Mouse (Mus musculus) kidney, adult 18-20 months (tissue): ENCODE measurements around the gene Prkaa2.
A peak's percentile ranks its signal among the peaks of the same experiment; 100 is the strongest.
"Not testable (repeated sequence)": the region's sequence is repeated elsewhere in the genome, so short reads cannot be mapped to it uniquely, and the experiment has no call there.

Experiments
- DNase-seq: peaks from one replicate; pipeline ENCODE4 v3.0.0; 2021

Prkaa2 gene

GRCm38 (mm10) chr4:105015496-105015895, 94.2 kb downstream of the Prkaa2 start:
- DNase-seq, result no peak

GRCm38 (mm10) chr4:105013718-105014117, 96.0 kb downstream of the Prkaa2 start:
- no peak for DNase-seq

- DNase-seq, result no peak
Measured at GRCm38 (mm10) chr4:105007360-105008018, 102.2 kb downstream of the Prkaa2 start.

GRCm38 (mm10) chr4:105004649-105005048, 105.0 kb downstream of the Prkaa2 start:
- not testable (repeated sequence) for DNase-seq

- DNase-seq, result no peak
Measured at GRCm38 (mm10) chr4:105004135-105004534, 105.6 kb downstream of the Prkaa2 start.

- DNase-seq, result no peak
Measured at GRCm38 (mm10) chr4:105001736-105002135, 108.0 kb downstream of the Prkaa2 start.

GRCm38 (mm10) chr4:104999702-105000101, 110.0 kb downstream of the Prkaa2 start:
- DNase-seq, result no peak

- DNase-seq, result no peak
Measured at GRCm38 (mm10) chr4:104993140-104993874, 116.4 kb downstream of the Prkaa2 start.

- no peak for DNase-seq
Measured at GRCm38 (mm10) chr4:104992271-104992670, 117.4 kb downstream of the Prkaa2 start.

GRCm38 (mm10) chr4:104990686-104991085, 119.0 kb downstream of the Prkaa2 start:
- DNase-seq, result no peak

GRCm38 (mm10) chr4:104990016-104990415, 119.7 kb downstream of the Prkaa2 start:
- DNase-seq, result no peak

- DNase-seq, result no peak
Measured at GRCm38 (mm10) chr4:104988709-104989108, 121.0 kb downstream of the Prkaa2 start.

GRCm38 (mm10) chr4:104988102-104988501, 121.6 kb downstream of the Prkaa2 start:
- no peak for DNase-seq

GRCm38 (mm10) chr4:104987631-104988030, 122.1 kb downstream of the Prkaa2 start:
- no peak for DNase-seq

- DNase-seq, result peak; percentile 42
Measured at GRCm38 (mm10) chr4:104985960-104986632, 123.6 kb downstream of the Prkaa2 start.
